Mouse (Mus musculus) heart, embryonic 11.5 days (tissue): ENCODE measurements around the gene Rpf2. TPM values are rescaled to one million over a fixed set of nuclear protein-coding genes. Genes with fewer than 3 reads are reported as not detected.

Experiments
- polyA plus RNA-seq: library from polyadenylated mRNA; unstranded; fragments of >200 nt; fragmentation: Nextera tagmentation; extraction: Ambion mirVana; gene quantifications from 2 replicates; pipeline ENCODE4 v1.2.1, GENCODE M21; 2014

Rpf2 gene
- polyA plus RNA-seq, 1 experiment from 2014 or later: 54.0 TPM

Other genes with a start within 250 kb of the Rpf2 start
- 0.11 and 0.32 TPM in 2 replicates for gene Mfsd4b1, start 221.8 kb downstream of the Rpf2 start, polyA plus RNA-seq
- 17.2 and 18.6 TPM in 2 replicates for gene Slc16a10, start 104.8 kb downstream of the Rpf2 start, polyA plus RNA-seq
- 91.9 and 105 TPM in 2 replicates for gene Gtf3c6, start 11.1 kb upstream of the Rpf2 start, polyA plus RNA-seq
- gene Amd1, start 55.1 kb upstream of the Rpf2 start, polyA plus RNA-seq: 64.6 and 68.3 TPM in 2 replicates
- gene Cdk19, start 92.5 kb upstream of the Rpf2 start, polyA plus RNA-seq: 6.4 and 8.1 TPM in 2 replicates